ENCODE assay signal across 25 mouse cellular contexts in the genomic region with DNA sequence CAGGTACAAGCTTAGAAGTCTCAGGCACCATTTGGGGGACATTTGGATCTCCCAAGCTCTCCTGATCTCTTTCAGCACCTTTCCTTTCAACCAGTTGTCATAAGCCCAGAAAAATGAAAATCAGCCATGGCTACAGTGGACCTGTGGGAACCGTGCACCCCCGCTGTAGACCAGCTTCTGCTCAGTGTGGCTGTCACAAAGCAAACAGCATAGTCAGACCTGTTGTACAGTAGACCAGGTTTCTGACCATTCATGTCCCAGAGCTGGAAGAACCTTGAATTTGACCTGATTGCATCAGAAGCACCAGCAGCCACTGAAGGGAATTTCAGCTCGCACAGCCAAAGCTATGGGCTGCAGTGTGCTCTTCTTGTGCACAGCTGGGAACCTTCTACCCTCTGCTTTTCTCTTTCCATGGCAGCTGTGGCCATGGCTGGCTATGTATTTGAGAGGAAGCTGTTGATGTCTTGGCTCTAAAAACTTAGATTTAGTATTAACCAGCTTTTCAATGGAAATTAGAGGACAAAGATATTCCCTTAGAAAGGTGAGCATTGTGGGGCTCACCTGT.
DNase-seq lines count a peak whose midpoint lies in the region; ATAC-seq and TF ChIP-seq lines count a peak whose summit lies in the region.
"Had no signal": no experiment of that assay in that cellular context is flagged by ENCODE, and none has a peak within 500 bp of the region (broad histone marks: within the 10 kb centered on the region; RNA-seq: fewer than 3 reads in every experiment).

No protein-coding gene starts in this region.

- ATAC-seq in lung, embryonic 14.5 days (ENCODE audit: insufficient read depth) = no peak
- peak; percentile 72 for ATAC-seq in liver, embryonic 15.5 days (ENCODE audit: insufficient read depth)
- ATAC-seq: activated CD4-positive, CD25-positive, alpha-beta regulatory T cell, adult 4 months; forebrain, embryonic 14.5 days; hindbrain, embryonic 16.5 days; Patski had no signal

- no peak overlapping the region for H3K9ac ChIP-seq in lung, embryonic 14.5 days
- no peak overlapping the region for H3K9ac ChIP-seq in liver, embryonic 15.5 days
- H3K9ac ChIP-seq: embryonic facial prominence, embryonic 15.5 days; hindbrain, embryonic 12.5 days had no signal

- H3K27ac ChIP-seq in lung, embryonic 14.5 days (ENCODE audit: low read depth) = no peak overlapping the region
- 0 out of 2 replicates have a peak overlapping the region, but pooled peaks have one; percentile 33 for H3K27ac ChIP-seq in liver, embryonic 15.5 days (replicated peaks)
- H3K27ac ChIP-seq: embryonic facial prominence, embryonic 15.5 days; forebrain, embryonic 10.5 days; heart, embryonic 10.5 days; hindbrain, embryonic 12.5 days had no signal

- TF ChIP-seq CTCF in lung, embryonic 14.5 days (IDR thresholded peaks at IDR 0.05; ENCODE audit: low read depth) = no peak

- DNase-seq in adrenal gland, postnatal 10 days = peak; percentile 28
- DNase-seq in adrenal gland, adult 18-20 months (ENCODE audit: low spot score in 2 of 2) = no peak
- DNase-seq in lung, embryonic 14.5 days = peak; percentile 35
- DNase-seq in lung, postnatal 14 days = no peak
- DNase-seq in MN1 (ENCODE audit: low spot score) = peak; percentile 26
- no peak for DNase-seq in frontal cortex, postnatal 14 days (ENCODE audit: low spot score in 2 of 2)
- DNase-seq in cerebellum, adult 11 months = no peak
- DNase-seq: adrenal gland, postnatal 36 days; cerebellum, adult 8-10 months; cerebellum, postnatal 14 days; embryo, embryonic 11 days; gastrocnemius, postnatal 10 days; heart, adult 18-20 months; heart, postnatal 10 days; heart, postnatal 4 days had no signal

- H3K36me3 ChIP-seq in lung, embryonic 14.5 days (ENCODE audit: insufficient read depth) = peaks cover 42% of the 10 kb centered on the region
- peaks cover 21% of the 10 kb centered on the region for H3K36me3 ChIP-seq in liver, embryonic 15.5 days (replicated peaks)

- no peak overlapping the region for H3K4me3 ChIP-seq in lung, embryonic 14.5 days (ENCODE audit: low read depth, low read length)
- no peak overlapping the region for H3K4me3 ChIP-seq in liver, embryonic 15.5 days (replicated peaks)
- H3K4me3 ChIP-seq: embryonic facial prominence, embryonic 15.5 days; erythroblast, embryonic 14.5 days; forebrain, embryonic 10.5 days; heart, embryonic 10.5 days; hindbrain, embryonic 12.5 days had no signal

- 92% methylated on average over 3 of the region's 3 CpGs for WGBS in lung, embryonic 14.5 days
- WGBS in liver, embryonic 15.5 days (ENCODE audit: insufficient replicate concordance) = 63% methylated on average over 3 of the region's 3 CpGs

- H3K9me3 ChIP-seq in lung, embryonic 14.5 days (ENCODE audit: low read depth, low read length) = no peaks in the 10 kb centered on the region
- H3K9me3 ChIP-seq in liver, embryonic 15.5 days (replicated peaks) = no peaks in the 10 kb centered on the region
- H3K9me3 ChIP-seq: embryonic facial prominence, embryonic 15.5 days; forebrain, embryonic 10.5 days; heart, embryonic 10.5 days; hindbrain, embryonic 12.5 days had no signal

- no peaks in the 10 kb centered on the region for H3K27me3 ChIP-seq in lung, embryonic 14.5 days (ENCODE audit: insufficient read depth, low read length)
- H3K27me3 ChIP-seq in liver, embryonic 15.5 days = no peaks in the 10 kb centered on the region
- H3K27me3 ChIP-seq: embryonic facial prominence, embryonic 15.5 days; hindbrain, embryonic 12.5 days; Patski had no signal

- H3K4me1 ChIP-seq in lung, embryonic 14.5 days (ENCODE audit: insufficient read depth) = no peaks in the 10 kb centered on the region
- no peaks in the 10 kb centered on the region; the same call in 1 of the 2 replicates for H3K4me1 ChIP-seq in liver, embryonic 15.5 days (replicated peaks)
- H3K4me1 ChIP-seq: embryonic facial prominence, embryonic 15.5 days; forebrain, embryonic 10.5 days; heart, embryonic 10.5 days; hindbrain, embryonic 12.5 days had no signal

- no peak overlapping the region for H3K4me2 ChIP-seq in lung, embryonic 14.5 days
- H3K4me2 ChIP-seq in liver, embryonic 15.5 days = no peak overlapping the region
- H3K4me2 ChIP-seq: embryonic facial prominence, embryonic 15.5 days; hindbrain, embryonic 12.5 days had no signal

Comparison
In these comparisons a context has a peak if more than half of its experiments do, and no peak if none do; other contexts are left out.
1. DNase-seq: peak in adrenal gland, postnatal 10 days (single experiment), lung, embryonic 14.5 days (single experiment) and MN1 (single experiment); none in adrenal gland, adult 18-20 months (0 of 2), lung, postnatal 14 days (single experiment), frontal cortex, postnatal 14 days (0 of 2) and cerebellum, adult 11 months (single experiment).